Mouse (Mus musculus): ENCODE results near the gene Csta1. TPM values are rescaled to one million over a fixed set of nuclear protein-coding genes. Genes with fewer than 3 reads are reported as not detected.

Csta1 gene
- polyA plus RNA-seq, 1 experiment from 2014 or later: 0.16 TPM

- Histone ChIP-seq H3K27ac (no peak overlapping the region), H3K9me3 (no peaks in the 10 kb centered on the region), H3K4me3 (replicated peaks) (no peak overlapping the region), H3K27me3 (no peaks in the 10 kb centered on the region), H3K36me3 (peaks cover 31% of the 10 kb centered on the region), H3K4me1 (replicated peaks) (no peaks in the 10 kb centered on the region), H3K9ac (replicated peaks) (no peak overlapping the region), H3K4me2 (no peak overlapping the region)
- 84% methylated on average over 3 of the region's 3 CpGs for WGBS
- ATAC-seq (ENCODE audit: insufficient number of reproducible peaks, insufficient read depth, low FRiP score, low TSS enrichment, low read depth): no peak
These were observed 37.0 kb downstream of the Csta1 start for GRCm38 (mm10) chr16:36094079-36094478.

GRCm38 (mm10) chr16:36090785-36091509 is 40.1 kb downstream of the Csta1 start:
- H3K9ac ChIP-seq (replicated peaks): no peak overlapping the region
- no peaks in the 10 kb centered on the region for H3K4me1 ChIP-seq (replicated peaks)
- H3K4me3 ChIP-seq (replicated peaks): no peak overlapping the region
- no peaks in the 10 kb centered on the region for H3K27me3 ChIP-seq
- no peaks in the 10 kb centered on the region for H3K9me3 ChIP-seq
- H3K36me3 ChIP-seq: peaks cover 56% of the 10 kb centered on the region
- 86% methylated on average over 11 of the region's 11 CpGs for WGBS
- no peak for ATAC-seq (ENCODE audit: insufficient number of reproducible peaks, insufficient read depth, low FRiP score, low TSS enrichment, low read depth)
- H3K4me2 ChIP-seq: no peak overlapping the region
- no peak overlapping the region for H3K27ac ChIP-seq

GRCm38 (mm10) chr16:36089850-36090616 is 41.0 kb downstream of the Csta1 start:
- Histone ChIP-seq H3K9ac (replicated peaks) (no peak overlapping the region), H3K27ac (no peak overlapping the region), H3K4me2 (no peak overlapping the region), H3K4me3 (replicated peaks) (no peak overlapping the region), H3K9me3 (no peaks in the 10 kb centered on the region), H3K27me3 (no peaks in the 10 kb centered on the region), H3K36me3 (peaks cover 65% of the 10 kb centered on the region), H3K4me1 (replicated peaks) (no peaks in the 10 kb centered on the region)
- 67% methylated on average over 8 of the region's 8 CpGs for WGBS
- no peak for ATAC-seq (ENCODE audit: insufficient number of reproducible peaks, insufficient read depth, low FRiP score, low TSS enrichment, low read depth)

- H3K9me3 ChIP-seq: no peaks in the 10 kb centered on the region
- no peak overlapping the region for H3K27ac ChIP-seq
- peaks cover 74% of the 10 kb centered on the region for H3K36me3 ChIP-seq
- no peak for ATAC-seq (ENCODE audit: insufficient number of reproducible peaks, insufficient read depth, low FRiP score, low TSS enrichment, low read depth)
- 81% methylated on average over 7 of the region's 7 CpGs for WGBS
- no peak overlapping the region for H3K4me2 ChIP-seq
- no peaks in the 10 kb centered on the region for H3K27me3 ChIP-seq
- no peaks in the 10 kb centered on the region for H3K4me1 ChIP-seq (replicated peaks)
- H3K9ac ChIP-seq (replicated peaks): no peak overlapping the region
- H3K4me3 ChIP-seq (replicated peaks): no peak overlapping the region
These were observed 42.0 kb downstream of the Csta1 start for GRCm38 (mm10) chr16:36089065-36089464.

GRCm38 (mm10) chr16:36087846-36088245 is 43.2 kb downstream of the Csta1 start:
- ATAC-seq (ENCODE audit: insufficient number of reproducible peaks, insufficient read depth, low FRiP score, low TSS enrichment, low read depth): no peak
- Histone ChIP-seq H3K27me3 (no peaks in the 10 kb centered on the region), H3K9ac (replicated peaks) (no peak overlapping the region), H3K9me3 (no peaks in the 10 kb centered on the region), H3K27ac (no peak overlapping the region), H3K4me1 (replicated peaks) (no peaks in the 10 kb centered on the region), H3K4me3 (replicated peaks) (no peak overlapping the region), H3K36me3 (peaks cover 85% of the 10 kb centered on the region), H3K4me2 (no peak overlapping the region)
- 91% methylated on average over 4 of the region's 4 CpGs for WGBS

GRCm38 (mm10) chr16:36079916-36080315 is 51.1 kb downstream of the Csta1 start:
- 91% methylated on average over 3 of the region's 3 CpGs for WGBS
- no peak for ATAC-seq (ENCODE audit: insufficient number of reproducible peaks, insufficient read depth, low FRiP score, low TSS enrichment, low read depth)
- Histone ChIP-seq H3K4me1 (replicated peaks) (no peaks in the 10 kb centered on the region), H3K4me2 (no peak overlapping the region), H3K9me3 (no peaks in the 10 kb centered on the region), H3K27me3 (no peaks in the 10 kb centered on the region), H3K9ac (replicated peaks) (no peak overlapping the region), H3K36me3 (peaks cover 26% of the 10 kb centered on the region), H3K4me3 (replicated peaks) (no peak overlapping the region), H3K27ac (no peak overlapping the region)

- no peak overlapping the region for H3K27ac ChIP-seq
- peaks cover 7% of the 10 kb centered on the region for H3K4me1 ChIP-seq (replicated peaks)
- H3K27me3 ChIP-seq: no peaks in the 10 kb centered on the region
- no peak overlapping the region for H3K4me2 ChIP-seq
- no peaks in the 10 kb centered on the region for H3K36me3 ChIP-seq
- ATAC-seq (ENCODE audit: insufficient number of reproducible peaks, insufficient read depth, low FRiP score, low TSS enrichment, low read depth): no peak
- no peak overlapping the region for H3K4me3 ChIP-seq (replicated peaks)
- WGBS: 90% methylated on average over 3 of the region's 3 CpGs
- no peaks in the 10 kb centered on the region for H3K9me3 ChIP-seq
- H3K9ac ChIP-seq (replicated peaks): no peak overlapping the region
These were observed 56.3 kb downstream of the Csta1 start for GRCm38 (mm10) chr16:36074772-36075171.

GRCm38 (mm10) chr16:36072410-36073011 is 58.5 kb downstream of the Csta1 start:
- H3K4me1 ChIP-seq (replicated peaks): peaks cover 27% of the 10 kb centered on the region

GRCm38 (mm10) chr16:36071450-36072379 is 59.3 kb downstream of the Csta1 start, which contains the start of the genes Fam162a and Ccdc58:
Fam162a (minus strand) TSS chr16:36071594.
Ccdc58 (plus strand) TSS chr16:36071685.
- Histone ChIP-seq H3K27ac (peak within 1 kb of the TSS; percentile 99), H3K9me3 (no peaks in the 10 kb centered on the region), H3K4me2 (peak within 1 kb of the TSS; percentile 54), H3K4me3 (replicated peaks) (peak within 1 kb of the TSS; percentile 76), H3K36me3 (0 out of 2 replicates have a peak, but pooled peaks cover 6% of the 10 kb centered on the region), H3K4me1 (replicated peaks) (peaks cover 33% of the 10 kb centered on the region), H3K27me3 (no peaks in the 10 kb centered on the region), H3K9ac (replicated peaks) (peak within 1 kb of the TSS; percentile 86)
- peak; percentile 97 for ATAC-seq (ENCODE audit: insufficient number of reproducible peaks, insufficient read depth, low FRiP score, low TSS enrichment, low read depth)
- WGBS: under 1% methylated on average over 81 of the region's 81 CpGs

More at GRCm38 (mm10) chr16:36072410-36073011, 58.5 kb downstream of the Csta1 start:
- Histone ChIP-seq H3K27me3 (no peaks in the 10 kb centered on the region), H3K4me2 (peak overlapping the region; percentile 54), H3K36me3 (no peaks in the 10 kb centered on the region), H3K9me3 (no peaks in the 10 kb centered on the region), H3K27ac (peak overlapping the region; percentile 99), H3K4me3 (replicated peaks) (peak overlapping the region; percentile 76), H3K9ac (replicated peaks) (peak overlapping the region; percentile 86)
- ATAC-seq (ENCODE audit: insufficient number of reproducible peaks, insufficient read depth, low FRiP score, low TSS enrichment, low read depth): no peak
- WGBS: 31% methylated on average over 8 of the region's 8 CpGs

GRCm38 (mm10) chr16:36071071-36071449 is 60.0 kb downstream of the Csta1 start:
- under 1% methylated on average over 16 of the region's 16 CpGs for WGBS
- no peak for ATAC-seq (ENCODE audit: insufficient number of reproducible peaks, insufficient read depth, low FRiP score, low TSS enrichment, low read depth)
- H3K27ac ChIP-seq: peak overlapping the region; percentile 99
- H3K4me3 ChIP-seq (replicated peaks): peak overlapping the region; percentile 76
- peaks cover 33% of the 10 kb centered on the region for H3K4me1 ChIP-seq (replicated peaks)
- peak overlapping the region; percentile 86 for H3K9ac ChIP-seq (replicated peaks)
- no peaks in the 10 kb centered on the region for H3K9me3 ChIP-seq
- H3K4me2 ChIP-seq: peak overlapping the region; percentile 54
- no peaks in the 10 kb centered on the region for H3K27me3 ChIP-seq
- 0 out of 2 replicates have a peak, but pooled peaks cover 8% of the 10 kb centered on the region for H3K36me3 ChIP-seq

All from limb, embryonic 12.5 days (tissue).